Mouse (Mus musculus) mesoderm, embryonic 11.5 days (tissue): ENCODE results near the gene Ccdc13.

Experiments used
- DNase-seq: peaks from one replicate; pipeline ENCODE4 v3.0.0-alpha.2; 2012; ENCODE audit warnings: low read depth, low spot score

The Ccdc13 gene

DNA sequence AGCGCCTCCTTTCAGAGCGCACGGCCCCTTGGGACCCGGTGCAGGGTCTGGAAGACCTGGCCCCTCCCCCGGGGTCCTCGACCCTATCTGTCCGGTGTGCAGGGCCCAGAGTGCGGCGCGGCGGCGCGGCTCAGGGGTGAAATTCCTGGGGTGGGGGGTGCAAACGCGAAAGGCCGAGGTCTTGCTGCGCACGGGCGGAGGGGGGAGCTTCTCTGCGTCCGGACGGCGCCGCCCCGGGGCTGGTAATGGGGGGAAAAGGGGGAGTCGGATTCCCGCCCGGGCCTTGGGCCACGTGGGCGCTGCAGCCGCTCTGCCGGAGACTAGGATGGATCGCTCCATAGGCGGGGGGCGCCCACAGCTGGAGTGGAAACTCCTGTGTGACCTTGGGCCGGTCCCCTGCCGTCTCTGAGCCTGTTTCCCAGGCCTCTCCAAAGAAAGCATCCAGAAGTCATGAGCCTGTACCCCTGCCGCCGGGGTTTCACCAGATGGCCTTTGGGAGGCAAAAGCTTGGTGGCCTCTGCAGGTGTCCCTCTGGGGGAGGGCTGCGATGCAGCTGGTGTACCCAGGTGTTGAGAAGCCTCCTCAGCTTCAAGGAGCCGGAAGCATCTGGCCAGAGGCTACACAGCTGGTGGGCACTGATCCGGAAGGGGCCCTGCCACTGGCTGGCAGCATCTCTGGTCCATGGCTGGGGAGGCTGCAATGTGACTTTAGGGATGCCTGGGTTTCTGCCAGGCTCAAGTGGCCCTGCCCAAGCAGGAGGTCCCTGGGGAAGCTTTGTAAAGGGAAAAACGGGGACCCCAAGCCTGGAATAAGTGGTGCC, 78.8 kb downstream of the Ccdc13 start:
- DNase-seq: peak; percentile 90

DNA sequence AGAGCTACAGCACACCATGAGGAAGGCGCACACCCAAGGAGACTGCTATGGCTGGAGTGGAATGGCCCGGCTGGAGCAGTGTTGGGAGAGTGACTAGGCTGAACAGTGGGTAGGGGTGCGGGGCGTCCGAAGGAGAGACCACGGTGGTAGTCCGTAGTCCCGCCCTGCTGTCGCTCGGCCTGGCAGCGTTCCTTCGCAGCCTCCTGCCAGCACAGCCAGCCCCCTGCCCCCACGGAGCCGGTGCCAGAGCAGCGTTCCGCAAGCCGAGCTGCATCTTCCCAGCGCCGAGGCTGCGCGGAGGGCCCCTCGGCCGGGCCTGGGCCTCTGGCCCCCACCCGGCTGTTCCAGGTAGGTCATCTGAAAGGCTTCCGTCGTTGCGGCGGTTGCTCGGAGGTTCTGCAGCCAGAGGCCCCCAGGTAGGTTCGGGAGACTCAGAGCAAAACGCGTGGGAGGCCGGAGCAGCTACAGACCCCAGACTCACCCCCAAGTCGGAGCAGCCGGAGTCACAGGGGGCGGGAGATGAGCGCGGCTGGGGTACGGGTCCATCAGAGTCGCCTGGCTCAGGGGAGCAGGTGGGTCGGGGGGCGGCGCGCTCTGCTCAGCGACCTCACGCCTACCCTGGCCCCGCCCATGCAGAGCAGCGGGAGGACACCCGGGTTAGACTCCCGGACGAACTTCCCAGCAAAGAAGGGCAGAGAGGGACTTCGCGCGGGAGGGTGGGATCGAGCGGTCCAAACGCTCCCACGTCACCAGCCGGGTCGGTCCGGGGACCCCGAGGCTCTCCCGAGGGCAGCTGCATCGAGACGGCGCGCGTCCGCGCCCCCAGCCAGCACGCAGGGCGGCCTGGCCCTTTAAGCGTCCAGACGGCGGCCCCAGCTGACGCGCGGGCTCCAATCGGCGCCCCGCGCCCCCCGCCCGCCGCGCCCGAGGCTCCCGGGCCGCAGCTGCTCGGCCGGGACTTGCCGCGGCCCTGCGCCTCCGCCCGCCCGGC, 79.9 kb downstream of the Ccdc13 start, which contains the start of gene Zfp651:
Zfp651 (plus strand) TSS at position 240 of the 991 bp plus-strand sequence.
- peak; percentile 82 for DNase-seq

DNA sequence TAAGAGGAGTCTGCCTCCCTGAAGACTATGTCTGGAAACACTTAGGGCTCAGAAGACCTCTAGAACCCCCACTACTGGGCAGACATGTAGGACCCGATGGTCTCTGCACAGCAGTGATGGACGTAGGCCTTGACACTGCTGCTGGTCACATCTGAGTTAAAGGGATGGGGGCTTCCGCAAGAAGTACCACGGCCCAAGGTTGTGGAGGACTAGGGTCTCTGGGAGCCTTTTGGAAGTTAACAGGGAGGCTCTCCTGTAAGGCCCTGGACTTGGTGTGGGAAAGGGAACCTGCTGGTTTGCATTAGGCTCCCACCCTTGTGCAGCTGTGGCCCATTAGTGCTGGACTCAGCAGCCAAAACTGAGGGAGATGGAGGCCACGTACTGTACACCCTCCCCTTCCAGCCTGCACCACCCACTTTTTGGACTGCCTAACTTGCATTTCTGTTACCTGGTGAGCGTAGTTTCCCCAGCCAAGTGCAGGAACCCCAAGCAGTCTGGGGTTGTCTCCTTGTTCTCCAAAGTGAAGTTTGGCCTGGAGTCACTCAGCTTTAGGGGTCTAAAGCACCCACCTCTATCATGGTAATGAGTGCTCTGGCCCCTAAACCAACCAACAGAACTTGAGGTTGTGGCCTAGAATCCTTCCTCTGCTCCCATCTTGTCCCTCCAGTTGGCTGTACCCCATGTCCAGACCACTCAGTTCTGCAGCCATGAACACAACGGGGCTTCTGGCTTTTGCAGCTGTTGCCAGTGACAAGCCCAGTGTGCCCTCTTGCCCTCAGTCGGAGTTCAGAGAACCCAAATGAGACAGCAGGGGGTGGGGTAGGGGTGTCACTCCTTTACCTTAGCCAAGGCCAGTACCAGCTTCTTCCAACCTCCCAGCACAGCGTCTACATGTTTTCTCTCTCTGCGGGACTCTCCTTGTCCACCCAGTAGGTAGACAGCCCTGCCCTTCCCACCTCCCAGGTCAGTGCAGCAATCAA, 81.1 kb downstream of the Ccdc13 start:
- DNase-seq: peak; percentile 30

DNA sequence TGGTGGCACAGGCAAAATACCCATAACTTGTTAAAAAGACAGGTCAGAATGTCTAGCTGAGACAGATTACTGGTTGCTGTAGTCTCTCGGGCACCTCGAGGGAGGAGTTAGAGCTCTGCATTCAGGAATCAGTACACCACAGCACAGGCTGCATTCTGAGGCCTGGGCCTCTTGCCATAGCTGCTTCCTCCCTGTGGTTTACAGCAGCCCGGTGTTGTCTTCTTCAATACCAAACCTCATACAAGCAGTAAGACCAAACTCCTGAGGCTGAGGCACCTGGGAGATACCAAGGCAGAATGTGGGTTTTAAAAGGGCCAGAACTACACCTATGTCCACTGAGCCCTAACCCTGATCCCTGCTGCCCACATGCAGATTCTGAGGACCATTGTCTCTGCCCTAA, 81.8 kb downstream of the Ccdc13 start:
- DNase-seq: no peak

DNA sequence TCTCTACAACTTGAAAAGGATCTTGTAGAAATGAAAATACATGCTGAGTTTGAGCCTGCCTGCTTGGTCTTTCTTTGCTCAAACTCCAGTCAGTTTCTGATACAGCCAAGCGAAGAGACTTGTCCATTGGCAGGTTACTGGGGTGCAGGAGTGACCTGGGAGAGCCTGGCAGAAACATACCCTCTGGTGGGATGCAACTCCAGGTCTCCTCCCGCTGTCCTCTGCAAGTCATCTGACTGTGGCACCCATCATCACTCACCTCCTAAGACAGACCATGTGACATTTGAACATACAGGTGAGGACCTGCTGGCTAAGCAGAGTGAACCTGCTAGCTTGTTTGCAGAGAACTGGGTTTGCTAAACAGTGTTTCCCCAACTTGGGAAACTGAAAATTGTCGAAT, 82.5 kb downstream of the Ccdc13 start:
- no peak for DNase-seq

DNA sequence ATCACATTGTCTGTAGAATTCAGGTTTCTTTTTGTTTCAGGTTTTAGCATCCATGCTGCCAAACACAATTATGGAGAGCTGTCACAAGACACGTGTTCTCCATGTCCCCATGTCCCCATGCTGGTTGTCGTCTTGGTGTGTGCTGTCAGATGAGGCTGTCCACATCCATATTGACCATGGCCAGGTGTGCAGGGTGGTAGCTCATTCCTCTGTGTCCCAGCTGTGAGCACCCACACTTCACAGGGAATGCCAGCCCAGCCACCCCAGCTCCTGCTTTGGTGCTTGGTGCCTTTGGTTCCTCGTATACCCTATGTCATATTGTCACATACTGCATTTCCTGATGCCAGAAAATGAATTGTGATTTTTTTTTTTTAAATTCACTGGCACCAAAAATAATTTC, 84.6 kb downstream of the Ccdc13 start:
- DNase-seq: no peak

DNA sequence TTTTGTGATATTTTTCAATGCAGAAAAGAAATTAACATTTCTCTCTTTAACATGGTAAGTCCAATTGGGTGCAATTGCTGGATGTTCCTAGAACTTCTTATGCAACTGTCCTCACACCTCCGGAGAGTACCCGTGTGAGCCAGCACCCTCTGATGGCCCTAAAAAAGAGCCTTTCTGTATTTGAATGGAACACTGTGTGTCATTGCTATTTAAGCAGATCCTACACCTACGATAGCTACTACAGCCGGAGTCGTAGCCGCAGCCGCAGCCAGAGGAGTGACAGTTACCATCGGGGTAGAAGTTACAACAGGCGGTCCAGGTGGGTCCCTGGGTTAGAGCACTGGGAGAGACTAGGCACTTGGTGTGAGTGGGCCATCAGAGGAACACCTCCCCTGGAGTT, 86.5 kb downstream of the Ccdc13 start:
- DNase-seq: no peak
